Mouse (Mus musculus) gastrocnemius, adult 2 months (tissue): Measurements from ENCODE around the gene C5ar1. TPM values are rescaled to one million over a fixed set of nuclear protein-coding genes. Genes with fewer than 3 reads are reported as not detected.

Experiments
- DNase-seq: peaks from one replicate; pipeline ENCODE4 v3.0.0; 2022
- H3K27ac ChIP-seq: fragments of 200-600 bp; 2 replicates; pipeline ENCODE4 v1.8.1; 2022; ENCODE audit warnings: mild to moderate bottlenecking
- H3K4me3 ChIP-seq: fragments of 200-600 bp; 2 replicates; pipeline ENCODE4 v1.8.1; 2022; ENCODE audit warnings: mild to moderate bottlenecking, moderate library complexity
- CTCF ChIP-seq: fragments of 200-600 bp; IDR thresholded peaks from 2 replicates; pipeline ENCODE4 v1.8.1; 2022; ENCODE audit warnings: antibody characterized with exemption, mild to moderate bottlenecking, moderate library complexity
- intact Hi-C: fragments of 180-260 bp; cut with DNase I; formaldehyde crosslinking; loops from one replicate; pipeline ENCODE4 v1.15.1; 2025
- total RNA-seq, 2 experiments: library from RNA; stranded (reverse); gene quantifications; 2 replicates each; pipeline ENCODE4 v1.2.3; 2021

The C5ar1 gene
- total RNA-seq, 2 experiments from 2014 or later, result 1.6 to 2.4 TPM

DNA sequence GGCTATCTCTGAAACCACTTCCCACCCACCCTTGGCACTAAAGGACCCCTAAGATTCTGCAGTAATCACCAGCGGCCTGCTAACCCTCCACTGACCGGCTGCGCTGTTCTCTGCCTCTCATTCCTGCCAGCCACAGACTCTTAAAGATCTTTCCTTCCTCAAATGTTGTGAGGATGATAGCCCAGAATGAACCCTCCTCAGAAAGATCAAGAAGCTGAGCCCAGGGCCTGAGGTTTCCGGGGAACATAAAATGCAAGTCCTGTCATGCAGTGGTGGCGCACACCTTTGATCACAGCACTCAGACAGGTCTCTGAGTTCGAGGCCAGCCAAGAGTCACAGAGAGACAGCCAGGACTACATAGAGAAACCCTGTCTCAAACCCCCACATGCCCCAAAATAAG lies 17.1 kb downstream of the C5ar1 start:
- no peak for TF ChIP-seq CTCF
- DNase-seq, result no peak
- H3K27ac ChIP-seq, result no peak overlapping the region
- no peak overlapping the region for H3K4me3 ChIP-seq
- intact Hi-C loops, result no loop called here

DNA sequence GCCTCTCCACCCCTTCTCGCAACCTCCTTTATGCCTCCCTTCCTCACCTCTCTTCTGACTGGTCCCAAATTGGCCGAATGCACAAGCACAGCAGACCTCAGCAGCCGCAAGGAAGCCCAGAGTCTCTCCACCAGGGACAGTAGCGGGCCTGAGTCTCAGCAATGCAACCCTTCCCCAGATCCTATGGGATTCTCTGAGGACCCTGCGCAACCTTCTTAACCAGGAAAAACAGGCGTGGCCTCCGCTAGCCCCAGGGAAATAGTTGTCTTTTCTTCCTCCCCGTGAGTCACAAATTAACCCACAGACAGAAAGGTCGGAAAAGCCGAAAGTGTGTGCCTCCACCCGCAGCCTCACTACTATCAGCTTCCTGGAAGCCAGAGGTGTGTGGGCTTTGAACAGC lies 17.6 kb downstream of the C5ar1 start:
- Histone ChIP-seq H3K4me3 (0 out of 2 replicates have a peak overlapping the region, but pooled peaks have one; percentile 3), H3K27ac (no peak overlapping the region)
- TF ChIP-seq CTCF, result no peak
- DNase-seq, result no peak
- intact Hi-C loops, result no loop called here

DNA sequence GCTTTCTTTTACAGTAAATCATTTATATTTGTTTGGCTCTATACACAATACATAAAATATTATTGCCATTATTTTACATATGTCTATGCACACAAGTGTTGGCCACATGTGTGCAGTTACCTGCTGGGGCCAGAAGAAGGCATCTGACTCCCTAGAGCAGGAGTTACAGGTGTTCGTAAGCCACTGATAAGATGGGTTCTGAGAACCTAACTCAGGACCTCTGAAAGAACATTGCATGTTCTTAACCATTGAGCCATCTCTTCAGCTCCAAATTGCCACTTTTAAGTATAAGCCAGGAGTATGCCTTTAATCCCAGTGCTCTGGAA lies 18.4 kb downstream of the C5ar1 start:
- no peak overlapping the region for H3K4me3 ChIP-seq
- TF ChIP-seq CTCF, result no peak
- no peak for DNase-seq
- H3K27ac ChIP-seq, result no peak overlapping the region
- intact Hi-C loops, result no loop called here

DNA sequence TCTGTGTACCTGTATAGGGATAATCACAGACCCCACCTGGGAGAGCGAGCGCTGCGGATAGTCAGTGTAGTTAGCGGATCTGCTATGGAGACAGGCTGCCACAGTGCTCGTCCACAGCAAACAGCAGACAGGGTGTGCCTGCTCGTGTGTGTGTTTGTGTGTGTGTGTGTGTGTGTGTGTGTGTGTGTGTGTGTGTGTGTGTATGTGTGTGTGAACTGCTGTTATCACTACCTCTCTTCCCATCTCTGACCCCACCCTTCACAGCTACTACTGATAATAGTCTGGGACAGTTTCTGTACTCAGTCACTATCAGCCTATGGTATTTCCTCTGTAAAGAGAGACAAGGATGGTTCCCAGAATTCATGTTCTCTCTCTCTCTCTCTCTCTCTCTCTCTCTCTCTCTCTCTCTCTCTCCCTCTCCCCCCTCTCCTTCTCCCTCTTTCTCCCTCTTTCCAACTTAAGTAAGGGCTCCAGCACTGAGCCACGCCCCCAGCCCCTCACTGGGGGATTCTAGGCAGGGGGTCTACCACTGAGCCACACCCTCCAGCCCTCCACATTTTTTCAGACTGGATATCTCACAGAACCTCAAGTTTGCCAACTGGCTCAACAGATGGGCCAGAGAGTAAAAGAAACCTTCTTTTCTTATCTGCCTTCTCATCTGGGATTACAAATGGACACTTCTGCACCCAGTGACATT lies 18.9 kb downstream of the C5ar1 start:
- no peak for TF ChIP-seq CTCF
- peak overlapping the region; percentile 56; the same call in 1 of the 2 replicates for H3K4me3 ChIP-seq
- intact Hi-C loops, result no loop called here
- no peak for DNase-seq
- H3K27ac ChIP-seq, result peak overlapping the region; percentile 81

DNA sequence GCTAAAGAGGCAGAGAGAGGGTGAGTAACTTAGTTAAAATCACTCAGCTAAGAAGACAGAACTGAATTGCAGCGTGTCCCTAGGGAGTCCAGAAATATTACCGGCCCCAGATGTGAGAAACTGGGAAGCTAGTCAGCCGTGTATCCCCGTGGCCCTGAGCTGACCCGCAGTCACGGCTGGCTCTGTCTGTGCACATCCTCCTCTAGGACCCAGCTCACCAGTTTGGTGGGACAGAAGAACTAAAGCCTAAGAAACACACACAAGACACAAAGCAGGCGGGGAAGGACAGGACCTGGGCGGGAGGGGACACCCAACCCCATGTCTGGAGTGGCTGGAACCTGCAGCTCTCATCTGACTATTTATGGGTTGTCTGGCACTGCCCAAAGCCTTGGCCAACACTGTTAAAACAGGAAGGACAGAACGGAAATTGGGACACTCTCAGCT lies 19.8 kb downstream of the C5ar1 start:
- Histone ChIP-seq H3K27ac (peak overlapping the region; percentile 81), H3K4me3 (peak overlapping the region; percentile 56)
- intact Hi-C loops, result no loop called here
- peak; percentile 81 for DNase-seq
- TF ChIP-seq CTCF, result no peak

DNA sequence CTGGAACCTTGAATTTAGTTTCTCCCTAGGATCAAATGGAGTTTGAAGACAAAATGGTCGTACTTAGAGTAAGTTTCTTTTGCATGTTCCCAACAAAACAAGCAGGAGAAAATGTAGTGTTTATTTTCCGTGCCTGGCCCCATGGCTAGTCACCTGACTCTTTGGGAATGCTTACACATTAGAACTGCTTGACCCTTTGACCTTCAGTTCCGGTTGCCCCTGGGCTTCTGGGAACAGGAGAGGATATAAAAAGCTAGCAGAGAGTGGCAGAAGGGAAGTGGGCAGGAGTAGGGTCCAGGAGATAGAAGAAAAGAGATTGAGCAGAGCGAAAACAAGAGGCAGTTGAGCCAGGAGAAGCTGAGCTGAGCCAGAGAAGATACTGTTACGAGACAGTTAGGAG lies 29.5 kb downstream of the C5ar1 start:
- H3K4me3 ChIP-seq, result no peak overlapping the region
- peak overlapping the region; percentile 63 for H3K27ac ChIP-seq
- intact Hi-C loops, result no loop called here
- TF ChIP-seq CTCF, result no peak
- no peak for DNase-seq

DNA sequence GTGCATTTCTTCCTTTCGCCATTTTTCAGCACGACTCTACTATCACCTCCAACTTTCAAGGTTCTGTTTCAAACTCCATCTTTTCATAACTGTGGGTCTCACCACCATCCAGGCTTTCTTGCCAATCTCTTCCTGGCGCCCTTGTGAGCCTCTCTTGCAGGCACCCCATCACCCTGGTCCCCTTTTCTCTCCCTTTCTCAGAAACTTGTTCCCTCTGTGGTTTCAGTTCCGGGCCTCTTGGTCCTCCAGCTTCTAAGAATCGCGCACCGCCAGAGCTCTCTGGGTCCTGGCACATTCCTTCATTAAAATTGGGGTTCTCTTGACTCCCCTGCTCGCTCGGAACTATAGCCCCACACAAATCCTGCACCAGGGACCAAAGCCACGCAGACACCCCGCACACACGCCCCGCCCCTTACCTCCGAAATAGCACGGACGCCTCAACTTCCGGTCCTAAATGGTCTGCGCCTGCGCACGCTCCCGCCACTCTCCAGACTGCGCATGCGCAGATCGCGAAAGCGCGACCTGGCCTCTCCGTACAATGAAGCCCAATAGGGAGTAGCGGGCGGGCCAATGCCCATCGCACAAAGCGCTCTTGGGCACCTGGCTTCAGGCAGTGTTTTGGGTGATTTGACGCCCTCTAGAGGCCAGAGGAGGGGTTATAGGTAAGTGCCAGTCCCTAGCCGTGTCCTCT lies 37.6 kb downstream of the C5ar1 start, which contains the start of gene Dhx34:
Gene Dhx34, minus strand, starts transcription at position 456 of the 691 bp plus-strand sequence.
- intact Hi-C loops, result no loop called here
- peak; percentile 52 for TF ChIP-seq CTCF
- Histone ChIP-seq H3K4me3 (peak within 1 kb of the TSS; percentile 91), H3K27ac (peak within 1 kb of the TSS; percentile 92)
- DNase-seq, result peak; percentile 97

DNA sequence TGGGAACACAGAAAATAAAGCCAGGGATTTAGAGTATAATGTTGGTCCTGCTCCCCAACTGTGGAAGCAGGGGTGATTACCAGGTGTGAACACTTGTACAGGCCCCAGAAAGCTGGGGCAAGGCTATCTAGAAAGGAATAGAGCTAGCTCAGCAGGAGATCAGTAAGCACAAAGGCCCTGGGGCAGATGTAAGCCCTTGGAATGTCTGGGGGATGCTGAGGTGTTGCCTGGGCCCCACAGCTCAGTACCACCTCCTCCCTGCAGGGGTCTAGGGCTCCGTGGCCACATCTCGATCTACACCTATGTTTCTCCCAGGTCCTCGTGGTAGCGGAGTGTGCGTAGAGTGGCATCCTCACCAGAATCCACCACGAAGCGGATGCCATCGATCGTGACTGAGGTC lies 45.4 kb downstream of the C5ar1 start:
- Histone ChIP-seq H3K27ac (no peak overlapping the region), H3K4me3 (no peak overlapping the region)
- intact Hi-C loops, result loop anchor here (5.0 kb wide), 1 partner anchor 33 kb away; no protein-coding TSS in a partner anchor
- TF ChIP-seq CTCF, result no peak
- DNase-seq, result no peak

DNA sequence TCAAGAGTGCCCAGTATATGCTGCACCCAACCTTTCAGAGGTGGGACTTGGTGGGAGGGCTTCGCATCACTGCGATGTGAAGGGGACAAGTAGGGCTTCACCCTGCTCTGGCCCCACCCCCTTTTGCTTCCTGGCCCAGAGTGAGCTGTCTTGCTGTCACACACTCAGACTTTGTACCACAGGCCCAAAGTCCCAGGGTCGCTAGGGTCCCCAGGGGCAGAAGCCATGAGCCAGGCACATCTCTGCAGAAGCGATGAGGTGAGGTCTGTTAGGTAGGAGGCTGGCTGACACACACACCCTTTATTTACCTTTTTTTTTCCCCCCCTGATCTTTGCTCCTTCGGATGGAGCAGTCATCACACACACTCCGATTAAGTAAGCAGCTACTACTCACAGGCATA lies 46.1 kb downstream of the C5ar1 start:
- DNase-seq, result no peak
- no peak overlapping the region for H3K4me3 ChIP-seq
- no peak for TF ChIP-seq CTCF
- H3K27ac ChIP-seq, result no peak overlapping the region
- intact Hi-C loops, result loop anchor here (5.0 kb wide), 1 partner anchor 34 kb away; no protein-coding TSS in a partner anchor

DNA sequence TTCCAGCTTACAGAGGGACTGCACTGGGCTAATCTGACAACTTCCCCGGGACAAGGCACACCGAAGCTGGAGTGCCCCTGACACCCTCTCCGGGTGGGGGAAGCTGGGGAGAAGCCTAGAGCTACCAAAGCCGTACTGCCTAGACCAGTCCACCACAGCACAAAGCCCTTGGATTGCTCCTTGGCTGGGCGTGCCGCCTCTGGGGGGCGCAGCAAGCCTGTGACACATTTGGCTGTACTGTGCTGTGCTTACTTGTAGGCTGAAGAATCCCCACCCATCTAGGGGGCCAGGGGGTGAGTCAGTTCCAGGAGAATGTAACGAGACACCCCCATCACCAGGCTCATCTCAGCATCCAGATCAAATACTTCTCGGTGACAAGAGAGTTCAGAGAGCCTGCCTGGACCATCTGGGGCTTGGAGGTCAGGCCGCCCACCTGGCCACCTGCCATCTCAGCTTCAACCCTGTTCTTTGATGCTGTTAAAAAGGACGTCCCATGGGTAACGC lies 48.4 kb downstream of the C5ar1 start:
- no peak overlapping the region for H3K4me3 ChIP-seq
- H3K27ac ChIP-seq, result no peak overlapping the region
- intact Hi-C loops, result loop anchor here (5.0 kb wide), 1 partner anchor 36 kb away; no protein-coding TSS in a partner anchor
- peak; percentile 51 for DNase-seq
- TF ChIP-seq CTCF, result peak; percentile 41

DNA sequence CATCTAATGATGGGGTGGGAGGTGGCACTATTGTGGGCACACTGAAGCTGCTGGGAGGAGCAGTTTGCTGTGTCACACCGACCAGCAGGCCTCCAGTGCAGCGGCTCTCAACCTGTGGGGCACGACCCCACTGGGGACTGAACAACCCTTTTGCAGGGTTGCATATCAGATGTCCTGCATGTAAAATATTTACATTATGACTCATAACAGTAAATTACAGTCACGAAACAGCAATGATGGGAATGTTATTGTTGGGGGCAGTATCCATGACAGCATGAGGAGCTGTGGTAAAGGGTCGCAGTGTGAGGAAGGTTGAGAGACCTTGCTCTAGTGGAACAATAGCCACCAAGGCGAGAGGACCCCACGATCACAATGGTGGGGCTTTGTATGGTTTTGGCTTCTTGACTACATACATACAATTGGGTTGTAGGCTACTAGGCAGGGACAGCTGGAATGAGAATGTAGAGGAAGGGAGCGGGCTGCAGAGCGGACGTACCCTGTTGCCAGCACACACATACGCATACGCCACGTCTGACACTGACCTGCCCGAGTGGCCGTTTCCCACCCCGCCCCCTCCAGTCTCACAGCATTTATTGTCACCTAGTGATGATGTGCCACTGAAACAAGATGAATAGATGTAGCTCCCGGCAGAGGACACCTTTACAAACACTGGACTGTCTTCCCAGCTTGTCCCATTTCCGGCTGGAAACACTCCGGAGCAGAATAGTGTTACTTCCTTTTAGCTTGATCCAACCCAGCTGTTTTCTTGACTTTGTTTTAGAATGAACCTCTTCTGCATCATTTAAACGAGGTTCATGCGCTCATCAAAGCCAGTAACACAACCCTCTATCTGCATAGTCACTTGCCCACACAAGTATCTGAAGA lies 50.3 kb downstream of the C5ar1 start:
- no peak for DNase-seq
- intact Hi-C loops, result no loop called here
- Histone ChIP-seq H3K27ac (no peak overlapping the region), H3K4me3 (no peak overlapping the region)
- no peak for TF ChIP-seq CTCF

DNA sequence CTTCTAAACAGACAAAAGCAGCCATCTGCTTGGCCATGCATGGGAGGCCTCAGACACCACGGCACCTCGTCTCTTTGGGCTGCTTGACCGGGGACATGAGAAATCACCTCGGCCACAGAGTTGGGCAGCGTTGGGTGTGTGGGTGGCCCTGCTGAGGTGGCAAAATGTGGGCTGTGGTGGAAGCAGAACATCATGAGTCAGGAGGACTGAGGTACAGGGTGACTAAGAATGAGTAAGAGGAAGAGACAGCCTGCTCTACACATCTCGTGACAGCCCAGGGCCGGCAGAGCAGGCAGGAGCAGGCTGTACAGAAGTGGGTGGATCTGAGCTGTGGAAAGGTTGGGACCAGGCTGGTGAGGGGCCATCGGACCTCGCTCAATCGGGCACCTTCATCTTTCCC lies 51.8 kb downstream of the C5ar1 start:
- intact Hi-C loops, result no loop called here
- Histone ChIP-seq H3K27ac (peak overlapping the region; percentile 31; the same call in 1 of the 2 replicates), H3K4me3 (no peak overlapping the region)
- TF ChIP-seq CTCF, result no peak
- DNase-seq, result peak; percentile 32
